ENCODE assay signal across 7 mouse cellular contexts in the genomic region with DNA sequence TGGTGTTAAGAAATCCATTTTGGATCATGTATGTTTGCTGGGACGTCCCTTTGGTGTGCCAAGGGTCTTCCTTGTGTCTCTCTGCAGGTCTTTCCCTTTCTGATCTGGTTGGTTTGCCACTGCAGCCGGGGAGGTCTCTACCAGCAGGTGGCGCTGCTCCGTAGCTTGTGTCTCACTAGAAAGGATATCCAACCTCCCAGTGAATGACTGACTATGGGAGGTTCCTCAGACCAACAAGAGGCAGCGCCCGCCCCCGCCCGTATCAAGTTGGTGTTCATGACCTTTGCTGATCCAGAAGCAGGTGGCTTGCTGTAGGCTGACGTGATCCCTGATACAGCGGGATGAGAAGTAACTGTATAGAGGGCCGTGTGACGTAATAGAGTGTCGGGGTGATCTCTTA. TPM values are rescaled to one million over a fixed set of nuclear protein-coding genes. Genes with fewer than 3 reads are reported as not detected.
DNase-seq lines count a peak whose midpoint lies in the region; ATAC-seq lines count a peak whose summit lies in the region.

No protein-coding gene starts in this region.

- WGBS in intestine, embryonic 15.5 days: 21% methylated on average over 13 of the region's 13 CpGs
- 27% methylated on average over 13 of the region's 13 CpGs for WGBS in midbrain, embryonic 12.5 days

- no peaks in the 10 kb centered on the region for H3K36me3 ChIP-seq in intestine, embryonic 15.5 days
- H3K36me3 ChIP-seq in midbrain, embryonic 12.5 days: no peaks in the 10 kb centered on the region

- no peak overlapping the region for H3K27ac ChIP-seq in intestine, embryonic 15.5 days
- no peak overlapping the region for H3K27ac ChIP-seq in midbrain, embryonic 12.5 days (replicated peaks)

- no peak overlapping the region for H3K9ac ChIP-seq in intestine, embryonic 15.5 days
- no peak overlapping the region for H3K9ac ChIP-seq in midbrain, embryonic 12.5 days (replicated peaks)

- no peaks in the 10 kb centered on the region for H3K4me1 ChIP-seq in intestine, embryonic 15.5 days (replicated peaks)
- H3K4me1 ChIP-seq in midbrain, embryonic 12.5 days: no peaks in the 10 kb centered on the region

- H3K4me3 ChIP-seq in intestine, embryonic 15.5 days (replicated peaks): no peak overlapping the region
- H3K4me3 ChIP-seq in midbrain, embryonic 12.5 days: no peak overlapping the region

- H3K27me3 ChIP-seq in intestine, embryonic 15.5 days (replicated peaks): 0 out of 2 replicates have a peak, but pooled peaks cover 2% of the 10 kb centered on the region
- peaks cover 3% of the 10 kb centered on the region; the same call in 1 of the 2 replicates for H3K27me3 ChIP-seq in midbrain, embryonic 12.5 days

- ATAC-seq in intestine, embryonic 15.5 days: peak; percentile 68
- no peak for ATAC-seq in midbrain, embryonic 12.5 days (ENCODE audit: low FRiP score, low read depth)

- no peak overlapping the region for H3K4me2 ChIP-seq in intestine, embryonic 15.5 days (replicated peaks)
- H3K4me2 ChIP-seq in midbrain, embryonic 12.5 days (replicated peaks): 0 out of 2 replicates have a peak overlapping the region, but pooled peaks have one; percentile 17

- DNase-seq in adrenal gland, adult 18-20 months (ENCODE audit: low spot score in 2 of 2): peak; percentile 69 to 75
- DNase-seq in cerebellum, adult 9-11 months: peak; percentile 78
- peak; percentile 46 to 81 for DNase-seq in frontal cortex, postnatal 14 days (ENCODE audit: low spot score in 2 of 2)
- DNase-seq in left cerebral cortex, adult 8-10 months (ENCODE audit: low spot score in 2 of 2): peak; percentile 48 to 68
- DNase-seq in spleen, postnatal 10 days (ENCODE audit: low spot score in 2 of 2): peak; percentile 9 to 68

- no peaks in the 10 kb centered on the region for H3K9me3 ChIP-seq in intestine, embryonic 15.5 days
- H3K9me3 ChIP-seq in midbrain, embryonic 12.5 days: no peaks in the 10 kb centered on the region

RNA-seq across cellular contexts. Expression of a gene that starts 28.0 kb away (rescaled TPM):
- not detected for total RNA-seq in adrenal gland, adult 18-20 months (2021)
- polyA plus RNA-seq in intestine, embryonic 15.5 days (2015; fragmentation: Nextera tagmentation; extraction: Ambion mirVana): not detected in 2 replicates
- total RNA-seq in left cerebral cortex, adult 8-10 months (2022): not detected
- not detected in 2 replicates for polyA plus RNA-seq in midbrain, embryonic 12.5 days (2016; fragmentation: Nextera tagmentation; extraction: Ambion mirVana)

RNA-seq across cellular contexts. Expression of a gene that starts 29.5 kb away (rescaled TPM):
- not detected for total RNA-seq in adrenal gland, adult 18-20 months (2021)
- not detected in 2 replicates for polyA plus RNA-seq in intestine, embryonic 15.5 days (2015; fragmentation: Nextera tagmentation; extraction: Ambion mirVana)
- total RNA-seq in left cerebral cortex, adult 8-10 months (2022): not detected
- polyA plus RNA-seq in midbrain, embryonic 12.5 days (2016; fragmentation: Nextera tagmentation; extraction: Ambion mirVana): not detected in 2 replicates

RNA-seq across cellular contexts. Expression of a gene that starts 37.5 kb away (rescaled TPM):
- total RNA-seq in adrenal gland, adult 18-20 months (2021): 1 to 10 TPM in 1 of 2 experiments, under 1 TPM in 1; 0.36 to 1.2 TPM
- 0.13 and 0.38 TPM in 2 replicates for polyA plus RNA-seq in intestine, embryonic 15.5 days (2015; fragmentation: Nextera tagmentation; extraction: Ambion mirVana)
- total RNA-seq in left cerebral cortex, adult 8-10 months (2022): 10 to 100 TPM; 21.7 to 31.6 (median 27.2) TPM
- 7.2 and 10.9 TPM in 2 replicates for polyA plus RNA-seq in midbrain, embryonic 12.5 days (2016; fragmentation: Nextera tagmentation; extraction: Ambion mirVana)

RNA-seq across cellular contexts. Expression of a gene that starts 51.0 kb away (rescaled TPM):
- 10 to 100 TPM in 1 of 2 experiments, 1 to 10 TPM in 1; 7.7 to 10.1 TPM for total RNA-seq in adrenal gland, adult 18-20 months (2021)
- polyA plus RNA-seq in intestine, embryonic 15.5 days (2015; fragmentation: Nextera tagmentation; extraction: Ambion mirVana): 5.1 TPM in 2 replicates
- total RNA-seq in left cerebral cortex, adult 8-10 months (2022): 10 to 100 TPM; 35.2 to 38.4 (median 36.3) TPM
- polyA plus RNA-seq in midbrain, embryonic 12.5 days (2016; fragmentation: Nextera tagmentation; extraction: Ambion mirVana): 13.6 and 15.5 TPM in 2 replicates

Comparison
In these comparisons a context has a peak if more than half of its experiments do, and no peak if none do; other contexts are left out.
1. RNA of a gene that starts 37.5 kb away (total RNA-seq): 21.7 to 31.6 TPM in left cerebral cortex, adult 8-10 months; 0.36 to 1.2 TPM in adrenal gland, adult 18-20 months; every median in the first group is over 10 times any median in the second.
2. Peak in every context shown above with its lines, with median percentiles within 50 percentile points of each other: DNase-seq.